Mouse (Mus musculus) liver, embryonic 14.5 days (tissue): Measurements from ENCODE around the gene Vmn1r64. TPM values are rescaled to one million over a fixed set of nuclear protein-coding genes. Genes with fewer than 3 reads are reported as not detected.
"Not testable (repeated sequence)": the region's sequence is repeated elsewhere in the genome, so short reads cannot be mapped to it uniquely, and the experiment has no call there.

Experiments
- ATAC-seq: fragments of 200-750 bp; cut with Nextera tagmentation; 2 replicates; pipeline ENCODE4 v1.8.0; 2017; ENCODE audit warnings: moderate number of reproducible peaks, mild to moderate bottlenecking, moderate library complexity; ENCODE audit not compliant: insufficient read depth
- DNase-seq, 3 experiments: peaks; one replicate each; pipeline ENCODE4 v3.0.0-alpha.2; 2012 to 2013; ENCODE audit warnings: low read depth in 3 of 3, low spot score in 3 of 3
- H3K27ac ChIP-seq: fragments of 300-500 bp; sonication (generic); 2 replicates; pipeline ENCODE4 v1.5.1; 2014; ENCODE audit warnings: moderate library complexity, mild to moderate bottlenecking, control low read depth, inconsistent platforms
- H3K27me3 ChIP-seq: fragments of 300-500 bp; sonication (generic); 2 replicates; pipeline ENCODE4 v1.6.1; 2014; ENCODE audit warnings: mild to moderate bottlenecking, low read length, moderate library complexity; ENCODE audit not compliant: control insufficient read depth, insufficient read depth
- H3K36me3 ChIP-seq: fragments of 300-500 bp; sonication (generic); replicated peaks from 2 replicates; pipeline ENCODE4 v1.6.1; 2014; ENCODE audit warnings: low read depth; ENCODE audit not compliant: control insufficient read depth, insufficient read depth
- H3K4me1 ChIP-seq, 2 experiments: fragments of 200-500 bp in 1 of 2; fragments of 300-500 bp in 1 of 2; sonication (generic) in 1 of 2; replicated peaks; 2 replicates each; pipeline ENCODE4 v1.6.1; 2012 to 2014; ENCODE audit warnings: antibody characterized with exemption in 1 of 2, inconsistent platforms in 1 of 2, low read length in 1 of 2; ENCODE audit not compliant: control insufficient read depth in 2 of 2, insufficient read depth in 2 of 2
- H3K4me2 ChIP-seq: fragments of 300-500 bp; sonication (generic); 2 replicates; pipeline ENCODE4 v1.6.1; 2014; ENCODE audit warnings: low read depth, mild to moderate bottlenecking, control low read depth, moderate library complexity
- H3K4me3 ChIP-seq, 2 experiments: fragments of 200-500 bp in 1 of 2; fragments of 300-500 bp in 1 of 2; sonication (generic) in 1 of 2; 2 replicates each; pipeline ENCODE4 v1.5.1; 2012 to 2014; ENCODE audit warnings: low read depth in 2 of 2, low read length in 2 of 2, mild to moderate bottlenecking in 2 of 2, control low read depth in 1 of 2, inconsistent platforms in 1 of 2, moderate library complexity in 1 of 2; ENCODE audit not compliant: insufficient read depth in 1 of 2
- H3K9ac ChIP-seq: fragments of 300-500 bp; sonication (generic); replicated peaks from 2 replicates; pipeline ENCODE4 v1.6.1; 2014; ENCODE audit warnings: mild to moderate bottlenecking, control low read depth, moderate library complexity
- H3K9me3 ChIP-seq: fragments of 300-500 bp; sonication (generic); 2 replicates; pipeline ENCODE4 v1.6.1; 2016; ENCODE audit warnings: low read length, mixed read lengths; ENCODE audit not compliant: control insufficient read depth
- CTCF ChIP-seq: IDR thresholded peaks from 2 replicates; pipeline ENCODE4 v1.5.1; 2016; ENCODE audit warnings: antibody characterized with exemption, low read depth, control low read depth
- EP300 ChIP-seq: IDR thresholded peaks from 2 replicates; pipeline ENCODE4 v1.6.1; 2016; ENCODE audit warnings: antibody characterized with exemption, low read depth
- WGBS: fragments of 180-500 bp; shearing (Covaris S2); extraction: QIAGEN DNeasy Blood & Tissue Kit; methylation state at CpG from one replicate; pipeline ENCODE4 v1.1.7; 2014; ENCODE audit not compliant: insufficient replicate concordance; 5-methylcytosine and 5-hydroxymethylcytosine counted together
- polyA plus RNA-seq, 2 experiments: library from polyadenylated mRNA; depleted of rRNA in 1 of 2; stranded (reverse) in 1 of 2; unstranded in 1 of 2; fragments of >200 nt; fragmentation: Nextera tagmentation in 1 of 2; extraction: Ambion mirVana in 1 of 2; gene quantifications; 2 replicates each; pipeline versions ENCODE4 v1.2.1 to v1.2.3; 2012 to 2014

The Vmn1r64 gene
- polyA plus RNA-seq (2012; rRNA removed) (not detected in 2 replicates), polyA plus RNA-seq (2014; fragmentation: Nextera tagmentation; extraction: Ambion mirVana) (not detected in 2 replicates)

GRCm38 (mm10) chr7:5884442-5884841, at the start of gene Vmn1r64:
Vmn1r64 (minus strand) TSS chr7:5884542.
- Histone ChIP-seq H3K4me2 (no peak within 1 kb of the TSS), H3K36me3 (no peaks in the 10 kb centered on the region), H3K27me3 (no peaks in the 10 kb centered on the region), H3K9me3 (no peaks in the 10 kb centered on the region), H3K4me3 (no peak within 1 kb of the TSS), H3K9ac (no peak within 1 kb of the TSS), H3K4me1 (no peaks in the 10 kb centered on the region), H3K27ac (no peak within 1 kb of the TSS)
- TF ChIP-seq EP300 (no peak), CTCF (no peak)
- DNase-seq (no peak), ATAC-seq (no peak)

GRCm38 (mm10) chr7:5899238-5899637, 14.9 kb upstream of the Vmn1r64 start:
- Histone ChIP-seq H3K4me1 (no peaks in the 10 kb centered on the region), H3K4me3 (no peak overlapping the region), H3K4me2 (no peak overlapping the region), H3K9ac (no peak overlapping the region), H3K9me3 (no peaks in the 10 kb centered on the region), H3K27ac (no peak overlapping the region), H3K27me3 (no peaks in the 10 kb centered on the region), H3K36me3 (no peaks in the 10 kb centered on the region)
- 61% methylated on average over 4 of the region's 4 CpGs for WGBS
- DNase-seq (no peak), ATAC-seq (no peak)
- TF ChIP-seq CTCF (no peak), EP300 (no peak)

- H3K36me3 ChIP-seq, H3K4me2 ChIP-seq, H3K27ac ChIP-seq, H3K27me3 ChIP-seq, H3K9ac ChIP-seq, H3K4me1 ChIP-seq, DNase-seq, H3K4me3 ChIP-seq, H3K9me3 ChIP-seq, ATAC-seq: not testable (repeated sequence)
- 47% methylated on average over 2 of the region's 2 CpGs for WGBS
Observed at GRCm38 (mm10) chr7:5897245-5897644, 12.9 kb upstream of the Vmn1r64 start.

Other genes with a start within 250 kb of the Vmn1r64 start
- not detected in 2 replicates for gene Vmn1r62, start 210.9 kb downstream of the Vmn1r64 start, polyA plus RNA-seq (2012; rRNA removed)
- gene Vmn1r62, start 210.9 kb downstream of the Vmn1r64 start, polyA plus RNA-seq (2014; fragmentation: Nextera tagmentation; extraction: Ambion mirVana) = not detected in 2 replicates
- gene Vmn1r63, start 79.1 kb downstream of the Vmn1r64 start, polyA plus RNA-seq (2012; rRNA removed) = not detected in 2 replicates
- not detected in 2 replicates for gene Vmn1r63, start 79.1 kb downstream of the Vmn1r64 start, polyA plus RNA-seq (2014; fragmentation: Nextera tagmentation; extraction: Ambion mirVana)
- not detected in 2 replicates for gene Vmn1r65, start 126.5 kb upstream of the Vmn1r64 start, polyA plus RNA-seq (2012; rRNA removed)
- not detected in 2 replicates for gene Vmn1r65, start 126.5 kb upstream of the Vmn1r64 start, polyA plus RNA-seq (2014; fragmentation: Nextera tagmentation; extraction: Ambion mirVana)
- gene Nlrp4c, start 160.6 kb upstream of the Vmn1r64 start, polyA plus RNA-seq (2012; rRNA removed) = not detected in 2 replicates
- not detected in 2 replicates for gene Nlrp4c, start 160.6 kb upstream of the Vmn1r64 start, polyA plus RNA-seq (2014; fragmentation: Nextera tagmentation; extraction: Ambion mirVana)